Mouse (Mus musculus) adrenal gland, adult 2 months (tissue): Measurements from ENCODE around the gene Elfn2. TPM values are rescaled to one million over a fixed set of nuclear protein-coding genes. Genes with fewer than 3 reads are reported as not detected.

Experiments
- polyA plus RNA-seq: library from polyadenylated mRNA; depleted of rRNA; stranded (reverse); fragments of >200 nt; gene quantifications from 2 replicates; pipeline ENCODE4 v1.2.3, GENCODE M21; 2012; rRNA removed
- total RNA-seq, 2 experiments: library from RNA; stranded (reverse); gene quantifications; 2 replicates each; pipeline ENCODE4 v1.2.3; 2021

Elfn2 gene
- total and polyA plus RNA-seq, 3 experiments = 2.3 to 3.6 (median 3.2) TPM

Other genes starting within 250 kb of the Elfn2 start
- gene Il2rb, start 223.5 kb downstream of the Elfn2 start, total RNA-seq = 1 to 10 TPM; 1.3 to 1.5 TPM
- 3.8 and 4.9 TPM in 2 replicates for gene Il2rb, start 223.5 kb downstream of the Elfn2 start, polyA plus RNA-seq
- gene C1qtnf6, start 187.4 kb downstream of the Elfn2 start, total RNA-seq = 10 to 100 TPM; 16.9 to 30.1 TPM
- 63.2 and 92.2 TPM in 2 replicates for gene C1qtnf6, start 187.4 kb downstream of the Elfn2 start, polyA plus RNA-seq
- 1 to 10 TPM in 1 of 2 experiments, under 1 TPM in 1; 0.43 to 1.6 TPM for gene Sstr3, start 174.1 kb downstream of the Elfn2 start, total RNA-seq
- 0.16 and 0.93 TPM in 2 replicates for gene Sstr3, start 174.1 kb downstream of the Elfn2 start, polyA plus RNA-seq
- 1 to 10 TPM; 8.1 to 9.6 TPM for gene Rac2, start 146.0 kb downstream of the Elfn2 start, total RNA-seq
- gene Rac2, start 146.0 kb downstream of the Elfn2 start, polyA plus RNA-seq = 33.4 and 40.2 TPM in 2 replicates
- gene Cyth4, start 121.7 kb downstream of the Elfn2 start, total RNA-seq = 10 to 100 TPM in 1 of 2 experiments, 1 to 10 TPM in 1; 7.2 to 12.7 TPM
- 13.8 and 16.2 TPM in 2 replicates for gene Cyth4, start 121.7 kb downstream of the Elfn2 start, polyA plus RNA-seq
- gene Mfng, start 54.7 kb upstream of the Elfn2 start, total RNA-seq = 10 to 100 TPM in 1 of 2 experiments, 1 to 10 TPM in 1; 8.7 to 18.1 TPM
- 46.7 and 61.0 TPM in 2 replicates for gene Mfng, start 54.7 kb upstream of the Elfn2 start, polyA plus RNA-seq
- 10 to 100 TPM in 1 of 2 experiments, 1 to 10 TPM in 1; 4.9 to 10.9 TPM for gene Card10, start 84.3 kb upstream of the Elfn2 start, total RNA-seq
- gene Card10, start 84.3 kb upstream of the Elfn2 start, polyA plus RNA-seq = 18.1 and 26.5 TPM in 2 replicates
- 10 to 100 TPM; 36.9 to 57.2 TPM for gene Cdc42ep1, start 123.9 kb upstream of the Elfn2 start, total RNA-seq
- 100 and 122 TPM in 2 replicates for gene Cdc42ep1, start 123.9 kb upstream of the Elfn2 start, polyA plus RNA-seq
- gene Lgals2, start 136.8 kb upstream of the Elfn2 start, total RNA-seq = 1 to 10 TPM in 1 of 2 experiments, under 1 TPM in 1; 0.52 to 1.8 TPM
- gene Lgals2, start 136.8 kb upstream of the Elfn2 start, polyA plus RNA-seq = 0.73 and 0.74 TPM in 2 replicates
- 10 to 100 TPM; 51.9 to 56.2 TPM for gene Gga1, start 158.4 kb upstream of the Elfn2 start, total RNA-seq
- gene Gga1, start 158.4 kb upstream of the Elfn2 start, polyA plus RNA-seq = 138 and 147 TPM in 2 replicates
- not detected for gene Gm49510, start 180.9 kb upstream of the Elfn2 start, total RNA-seq
- gene Gm49510, start 180.9 kb upstream of the Elfn2 start, polyA plus RNA-seq = not detected in 2 replicates
- gene Sh3bp1, start 181.0 kb upstream of the Elfn2 start, total RNA-seq = 10 to 100 TPM in 1 of 2 experiments, 1 to 10 TPM in 1; 4.6 to 11.0 TPM
- 54.1 and 60.0 TPM in 2 replicates for gene Sh3bp1, start 181.0 kb upstream of the Elfn2 start, polyA plus RNA-seq
- gene Pdxp, start 195.1 kb upstream of the Elfn2 start, total RNA-seq = 1 to 10 TPM; 2.4 to 5.7 TPM
- 18.8 and 30.1 TPM in 2 replicates for gene Pdxp, start 195.1 kb upstream of the Elfn2 start, polyA plus RNA-seq
- gene Lgals1, start 208.0 kb upstream of the Elfn2 start, total RNA-seq = 100 to 1,000 TPM; 386 to 613 TPM
- 341 and 382 TPM in 2 replicates for gene Lgals1, start 208.0 kb upstream of the Elfn2 start, polyA plus RNA-seq
- 10 to 100 TPM; 42.0 to 57.2 TPM for gene Nol12, start 216.2 kb upstream of the Elfn2 start, total RNA-seq
- gene Nol12, start 216.2 kb upstream of the Elfn2 start, polyA plus RNA-seq = 21.3 and 22.5 TPM in 2 replicates
- gene Triobp, start 229.0 kb upstream of the Elfn2 start, total RNA-seq = 100 to 1,000 TPM in 1 of 2 experiments, 10 to 100 TPM in 1; 93.7 to 129 TPM
- gene Triobp, start 229.0 kb upstream of the Elfn2 start, polyA plus RNA-seq = 101 and 134 TPM in 2 replicates